Mouse (Mus musculus) gastrocnemius, postnatal 4 days (tissue): ENCODE data around the gene Il22ra2. TPM values are rescaled to one million over a fixed set of nuclear protein-coding genes. Genes with fewer than 3 reads are reported as not detected.
A peak's percentile ranks its signal among the peaks of the same experiment; 100 is the strongest.

ENCODE experiments used
- DNase-seq, 2 experiments: peaks; one replicate each; pipeline ENCODE4 v3.0.0; 2021 to 2022; ENCODE audit warnings: low spot score in 2 of 2, mixed read lengths in 2 of 2
- long read RNA-seq, 2 experiments: library from polyadenylated mRNA; stranded (forward); transcript quantifications; one replicate each; pipeline ENCODE4 v2.0.0; 2021
- total RNA-seq, 2 experiments: library from RNA; stranded (reverse); gene quantifications; 2 replicates each; pipeline ENCODE4 v1.2.3; 2021

Il22ra2 gene
- not detected for total RNA-seq
- long read RNA-seq, experiment 1: 0 reads
- long read RNA-seq, experiment 2, partial matches to known transcripts: 0 of 1 reads
- long read RNA-seq, experiment 2, other reads (novel, unspliced or antisense): 1 of 1 reads

DNA sequence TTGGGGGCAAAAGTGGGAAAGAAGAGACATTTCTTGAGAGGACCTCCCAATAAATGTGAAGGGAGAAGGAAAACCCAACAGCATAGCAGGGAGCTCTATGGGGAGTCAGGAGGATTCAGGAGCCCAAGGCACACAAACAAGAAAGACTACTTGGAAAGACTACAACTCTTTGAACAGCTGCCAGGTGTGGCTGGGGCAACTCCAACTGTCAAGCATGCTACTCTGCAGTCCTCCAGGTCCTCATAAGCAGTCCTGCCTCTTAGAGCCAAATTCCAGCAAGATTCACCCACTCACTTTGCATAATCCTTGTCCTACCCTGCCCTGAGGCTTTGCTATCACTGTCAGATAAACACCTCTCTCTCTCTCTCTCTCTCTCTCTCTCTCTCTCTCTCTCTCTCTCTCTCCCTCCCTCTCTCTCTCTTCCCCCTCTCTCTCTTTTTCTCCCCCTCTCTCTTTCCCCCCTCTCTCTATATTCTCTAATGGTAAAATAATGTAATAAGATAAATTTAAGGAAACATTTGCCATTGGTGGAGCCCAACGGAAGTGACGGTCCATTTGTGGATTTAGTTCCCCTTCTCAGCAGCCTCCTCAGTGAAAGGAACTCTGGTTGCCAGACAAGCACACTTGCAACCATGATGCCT lies at the start of gene Il22ra2:
Gene Il22ra2 (plus strand): TSS at position 591 of the 641 bp plus-strand sequence.
- DNase-seq: no peak

GRCm38 (mm10) chr10:19577571-19577970 lies 44.2 kb upstream of the Il22ra2 start:
- no peak for DNase-seq

DNA sequence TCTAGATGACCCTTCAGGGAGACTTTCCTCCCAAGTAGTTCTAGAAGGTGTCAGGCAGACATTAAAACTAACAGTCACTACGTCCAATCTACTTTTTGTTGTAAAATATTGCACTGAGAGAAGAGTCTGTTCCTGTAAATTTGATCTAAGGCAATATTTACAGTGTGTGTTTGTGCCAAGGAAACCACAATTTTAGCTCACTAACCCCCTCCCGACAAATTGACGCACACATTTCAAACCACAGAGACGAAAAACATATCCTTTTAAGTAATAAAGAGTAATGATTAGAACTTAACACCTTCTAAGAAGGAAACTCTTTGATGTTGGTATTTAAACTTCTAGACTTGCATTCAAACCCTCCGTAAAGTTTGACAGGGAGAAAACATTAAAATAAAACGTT lies 43.8 kb upstream of the Il22ra2 start:
- DNase-seq: no peak

DNA sequence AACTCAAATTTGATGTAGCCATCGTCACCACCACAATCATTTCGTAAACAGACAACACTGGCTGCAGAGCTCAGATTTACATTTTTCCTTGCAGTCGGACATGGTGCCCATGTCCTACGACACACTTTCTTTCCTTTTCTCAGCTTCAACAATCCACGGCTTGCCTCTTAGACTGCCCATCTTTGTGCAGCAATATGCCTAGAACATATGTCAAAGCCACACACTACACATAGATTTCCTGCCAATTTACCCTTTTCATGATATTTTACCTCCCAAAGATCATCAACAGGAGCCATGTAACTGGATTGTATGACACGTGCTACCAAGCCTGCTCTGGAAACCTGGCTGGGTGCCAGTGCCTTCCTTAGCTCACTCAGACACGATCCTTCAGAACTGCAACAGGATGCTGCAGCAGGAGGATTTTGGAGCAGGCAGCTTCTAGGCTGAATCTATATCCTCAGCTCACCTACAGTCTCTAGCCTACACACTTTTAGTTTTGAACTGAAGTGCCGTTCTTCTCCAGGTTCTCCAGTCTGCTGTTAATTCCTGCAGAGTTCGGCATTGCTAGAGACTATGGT lies 43.3 kb upstream of the Il22ra2 start:
- peak; percentile 26 to 33 for DNase-seq

- DNase-seq: no peak
Measured at GRCm38 (mm10) chr10:19580660-19581059, 41.1 kb upstream of the Il22ra2 start.

DNA sequence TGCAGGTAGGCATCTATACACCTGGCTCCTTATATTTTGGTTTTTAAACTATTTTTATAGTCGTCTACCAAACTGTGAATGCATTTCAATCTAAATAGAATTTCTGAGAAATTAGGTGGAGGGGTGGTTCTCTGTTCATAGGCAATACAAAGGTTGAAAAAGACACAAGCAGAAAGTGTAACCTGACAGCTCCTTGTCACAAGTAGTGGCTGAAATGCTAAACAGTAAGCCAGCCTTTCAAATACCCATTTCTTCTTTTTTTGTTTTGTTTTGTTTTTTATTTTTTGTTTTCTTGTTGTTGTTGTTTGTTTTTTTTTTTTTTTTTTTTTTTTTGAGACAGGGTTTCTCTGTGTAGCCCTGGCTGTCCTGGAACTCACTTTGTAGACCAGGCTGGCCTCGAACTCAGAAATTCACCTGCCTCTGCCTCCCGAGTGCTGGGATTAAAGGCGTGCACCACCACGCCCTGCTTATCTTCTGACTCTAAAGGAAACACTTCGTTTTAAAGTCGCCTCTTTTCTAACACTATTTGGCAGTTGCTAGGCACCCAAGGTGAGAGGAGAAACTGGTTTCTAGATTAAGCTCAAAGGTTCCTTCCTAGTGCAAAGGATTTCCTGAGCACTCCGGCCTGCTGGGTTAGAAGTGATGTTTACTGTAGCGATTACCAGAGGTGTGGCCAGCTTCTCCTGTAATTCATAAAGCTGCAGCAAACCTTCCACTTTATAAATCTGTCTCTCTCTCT lies 39.8 kb upstream of the Il22ra2 start:
- no peak for DNase-seq

- DNase-seq: no peak
Measured at GRCm38 (mm10) chr10:19582806-19583430, 38.9 kb upstream of the Il22ra2 start.

DNA sequence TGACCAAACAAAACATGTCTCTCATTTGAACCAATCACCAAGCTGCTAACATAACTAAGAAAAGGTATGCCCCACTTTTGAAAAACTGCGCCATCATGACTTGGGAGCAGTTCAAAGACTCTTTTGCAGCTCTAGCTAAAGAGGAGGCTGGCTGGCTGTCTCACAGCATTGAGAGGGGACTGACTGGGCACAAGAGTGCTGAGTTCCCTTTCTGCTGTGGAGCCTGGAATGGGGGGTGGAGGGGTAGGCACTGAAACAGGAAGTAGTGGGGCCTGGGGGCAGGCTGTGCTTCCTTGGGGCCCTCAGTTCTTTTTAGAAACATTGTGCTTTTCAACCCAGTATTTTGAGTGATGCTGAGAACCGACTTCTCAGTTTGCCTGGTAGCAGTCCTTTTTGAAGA lies 37.7 kb upstream of the Il22ra2 start:
- DNase-seq: no peak

DNA sequence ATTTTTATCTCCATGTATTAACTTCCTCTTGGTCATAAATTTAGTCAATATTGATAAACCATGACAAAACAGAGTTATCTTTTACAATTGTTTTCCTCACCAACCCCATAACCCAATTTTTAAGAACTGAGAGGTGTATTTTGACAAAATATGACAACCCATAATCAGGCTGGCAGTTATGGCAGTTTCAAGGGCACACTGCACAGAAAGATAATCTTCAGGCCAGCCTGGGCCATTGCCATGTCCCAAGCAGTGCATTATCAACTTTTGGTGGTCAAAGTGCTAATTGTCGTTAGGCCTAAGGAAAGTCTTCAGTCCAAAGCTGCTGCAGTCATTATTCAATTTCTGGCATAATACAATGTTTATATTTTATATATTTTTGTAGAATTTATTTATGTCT lies 37.0 kb upstream of the Il22ra2 start:
- no peak for DNase-seq

DNA sequence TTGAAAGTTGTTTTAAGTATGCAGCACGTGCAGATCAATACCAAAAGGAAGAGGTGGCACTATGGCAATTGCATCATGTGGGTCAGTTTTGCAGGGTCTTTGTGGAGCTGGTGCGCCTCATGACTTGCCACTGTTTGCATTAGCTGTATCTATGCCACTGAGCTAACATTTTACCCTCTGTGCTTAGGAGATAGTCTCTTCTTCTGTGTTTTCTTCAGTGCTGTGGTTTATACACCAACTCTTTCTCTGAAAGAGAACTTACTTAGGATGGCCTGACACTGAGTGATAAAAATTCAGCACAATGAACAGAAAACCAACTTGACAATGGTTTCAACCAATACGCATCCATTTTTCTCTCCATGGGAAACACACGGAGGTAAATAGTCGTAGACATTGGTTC lies 35.9 kb upstream of the Il22ra2 start:
- DNase-seq: no peak

DNA sequence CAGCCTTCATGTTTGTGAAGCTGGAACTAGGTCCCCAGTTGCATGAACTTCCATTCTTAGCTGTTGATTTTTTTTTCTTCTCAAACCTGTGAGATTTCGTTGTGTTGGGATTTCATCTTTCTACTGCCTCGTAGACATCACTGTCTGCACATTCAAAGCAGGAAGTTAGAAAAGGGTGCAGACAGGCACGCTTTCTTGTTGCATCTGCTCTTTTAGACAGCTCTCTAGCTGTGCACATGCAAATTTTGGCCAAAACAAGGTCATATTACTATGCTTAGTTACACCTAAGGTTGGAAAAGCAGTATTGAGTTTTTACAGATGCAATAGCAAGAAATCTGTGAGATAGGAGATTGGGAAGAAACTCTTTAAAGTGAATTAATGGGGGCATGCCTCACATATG lies 34.5 kb upstream of the Il22ra2 start:
- DNase-seq: no peak

DNA sequence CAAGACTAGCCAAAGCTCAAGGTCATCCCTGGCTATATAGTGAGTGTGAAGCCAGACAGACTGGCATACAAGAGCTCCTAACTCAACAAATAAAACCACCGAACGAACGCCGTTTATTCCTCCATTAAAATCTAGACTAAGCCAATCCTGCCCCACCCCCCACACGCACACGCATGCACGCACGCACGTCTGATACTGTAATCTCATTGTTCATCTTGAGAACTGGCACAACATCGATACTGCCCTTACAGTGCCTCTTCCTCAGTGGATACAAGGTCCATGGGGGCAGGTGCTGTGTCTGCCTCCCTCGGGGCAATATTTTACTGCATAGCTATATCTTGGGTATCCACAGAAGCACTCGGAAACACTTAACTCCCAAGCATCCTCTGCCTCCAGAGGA lies 32.2 kb upstream of the Il22ra2 start:
- no peak for DNase-seq

DNA sequence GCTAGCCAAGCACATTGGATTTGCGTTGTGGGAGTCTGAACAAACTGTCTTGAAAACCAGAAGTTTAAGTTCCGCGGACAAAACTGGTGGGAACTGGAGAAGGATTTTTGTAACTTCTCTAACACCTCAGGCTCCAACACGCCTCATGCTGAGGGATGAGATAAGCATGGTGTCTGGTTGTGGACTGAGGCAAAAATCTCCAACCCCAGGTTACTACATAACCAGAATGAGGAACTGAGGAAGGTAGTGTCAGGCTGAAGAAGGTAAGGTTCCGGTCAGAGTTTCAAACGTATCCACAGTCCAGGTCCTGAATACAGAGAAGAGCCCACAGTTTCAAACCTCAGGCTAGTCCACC lies 30.5 kb upstream of the Il22ra2 start:
- no peak for DNase-seq

DNA sequence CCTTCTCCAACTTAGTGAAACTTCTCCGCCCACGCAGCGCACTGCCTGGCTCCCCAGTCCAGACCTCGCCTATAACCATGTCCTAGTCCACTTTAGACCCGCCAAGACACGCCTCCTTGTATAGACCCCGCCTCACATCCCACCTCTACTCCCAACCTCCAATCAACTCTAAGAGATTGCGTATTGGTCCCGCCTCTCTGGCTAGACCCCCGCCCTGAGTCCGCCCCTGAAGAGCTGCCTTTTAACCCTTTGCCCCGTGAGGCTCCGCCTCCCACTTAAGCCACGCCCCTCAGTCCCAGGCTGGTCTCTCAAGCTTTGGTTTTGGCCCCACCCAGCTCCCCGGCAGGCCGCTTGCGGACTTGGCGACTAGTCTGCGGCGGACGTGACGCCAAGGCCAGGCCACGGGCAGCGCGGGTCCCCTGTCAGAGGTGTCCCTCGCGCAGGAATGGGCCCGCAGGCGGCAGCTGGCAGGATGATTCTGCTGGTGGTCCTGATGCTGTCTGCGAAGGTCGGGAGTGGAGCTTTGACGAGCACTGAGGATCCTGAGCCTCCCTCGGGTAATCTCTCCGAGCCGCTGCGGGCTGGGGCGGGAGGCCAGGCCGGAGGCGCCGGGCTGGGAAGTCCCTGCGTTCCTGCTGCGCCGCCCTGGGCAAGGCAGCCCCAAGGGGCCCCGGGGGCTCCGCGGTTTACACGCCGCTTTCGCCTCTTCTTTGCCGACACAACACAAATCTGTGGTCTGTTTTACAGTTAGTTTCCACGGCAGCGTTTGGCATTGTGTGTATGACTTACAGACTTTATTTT lies 30.0 kb upstream of the Il22ra2 start, which contains the start of gene Ifngr1:
Gene Ifngr1 (plus strand): TSS at position 309 of the 801 bp plus-strand sequence.
- DNase-seq: peak; percentile 96 to 99

- DNase-seq: no peak
Measured at GRCm38 (mm10) chr10:19592556-19592955, 29.2 kb upstream of the Il22ra2 start.

GRCm38 (mm10) chr10:19593296-19593695 lies 28.5 kb upstream of the Il22ra2 start:
- DNase-seq: no peak

DNA sequence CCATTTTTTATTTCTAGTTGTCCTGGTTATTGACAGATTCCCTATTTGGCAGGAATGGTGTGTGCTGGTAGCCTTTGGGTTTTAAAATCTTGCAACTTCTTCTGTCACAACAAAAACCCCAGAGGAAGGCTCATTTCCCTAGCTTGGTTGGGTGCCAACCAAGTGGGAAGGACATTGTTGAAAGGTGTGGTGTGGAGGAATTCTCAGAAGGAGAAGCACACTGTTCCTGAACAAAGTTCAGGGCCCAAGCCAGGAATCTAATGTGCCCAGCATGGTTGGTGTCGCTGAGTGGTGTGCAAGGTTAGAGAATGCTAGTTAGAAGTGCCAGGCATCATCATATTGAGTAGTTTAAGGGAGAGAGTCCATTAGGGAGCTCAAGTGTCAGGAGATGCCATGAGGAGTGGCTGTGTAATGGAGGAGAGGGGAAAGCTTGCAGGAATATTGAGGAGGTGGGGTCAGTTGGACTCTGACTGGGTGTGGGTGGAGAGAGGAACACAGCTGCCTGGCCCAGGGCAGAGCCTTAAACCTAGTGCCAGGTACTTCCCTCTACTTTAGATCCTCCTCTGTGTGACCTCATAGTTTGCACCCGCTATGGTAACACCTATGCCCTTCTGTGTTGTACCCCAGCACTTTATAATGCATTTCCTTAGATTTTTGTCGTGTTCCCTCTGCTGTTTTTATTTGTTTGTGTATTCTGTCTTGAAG lies 27.4 kb upstream of the Il22ra2 start:
- DNase-seq: no peak

GRCm38 (mm10) chr10:19596866-19597265 lies 24.9 kb upstream of the Il22ra2 start:
- DNase-seq: no peak

- DNase-seq: no peak
Measured at GRCm38 (mm10) chr10:19598091-19598490, 23.7 kb upstream of the Il22ra2 start.

DNA sequence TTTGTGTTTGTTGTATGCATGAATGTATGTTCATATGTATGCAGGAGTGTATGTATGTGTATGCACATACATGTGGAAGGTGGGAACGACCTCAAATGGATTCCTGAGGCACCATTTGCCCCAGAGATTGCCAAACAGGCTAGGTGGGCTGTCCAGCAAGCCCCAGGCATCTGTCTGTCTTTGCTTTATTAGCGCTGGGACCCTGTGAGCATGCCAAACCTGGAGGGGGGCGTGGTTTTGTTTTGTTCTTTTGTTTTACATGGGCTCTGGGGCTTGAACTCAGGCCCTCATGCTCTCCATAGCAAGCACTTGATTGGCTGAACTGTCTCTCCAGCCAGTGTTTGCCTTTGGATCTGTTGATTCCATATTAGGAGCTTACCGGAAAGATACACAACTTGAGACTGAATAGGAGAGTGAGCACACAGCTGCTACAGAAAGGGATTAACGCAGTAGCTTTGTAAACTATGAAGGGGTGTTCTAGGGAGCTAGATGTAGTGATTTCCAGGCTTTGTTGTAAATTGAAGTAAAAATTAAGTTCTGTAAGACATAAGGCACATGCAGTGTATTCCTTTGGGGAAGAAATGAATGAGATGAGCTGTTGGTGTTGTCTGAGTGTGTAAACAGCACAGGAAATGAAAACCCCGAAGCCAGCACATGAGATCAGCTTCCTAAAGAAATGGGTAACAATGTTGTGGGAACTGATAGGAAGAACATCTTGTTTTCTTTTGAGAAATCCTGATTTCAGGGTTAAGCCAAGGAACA lies 22.3 kb upstream of the Il22ra2 start:
- no peak for DNase-seq
